Mouse (Mus musculus): ENCODE measurements at regions not wholly inside any gene's neighbourhood (a gene's known extent, or its start where the extent isn't known, plus 50 kb on each side); places are given as distances from the start of the nearest gene placed in this dataset.

GRCm38 (mm10) chr3:101216711-101217110 is 71.0 kb downstream of the Cd2 start:
- TF ChIP-seq CTCF (IDR thresholded peaks at IDR 0.05; ENCODE audit: low read depth, low read length) (no peak), POLR2A (IDR thresholded peaks at IDR 0.05; ENCODE audit: extremely low read depth, insufficient read depth, low read length) (no peak)

Data from liver, adult 2 months (tissue).